Comparison of ENCODE assay signal across 10 mouse cellular contexts in the genomic region with DNA sequence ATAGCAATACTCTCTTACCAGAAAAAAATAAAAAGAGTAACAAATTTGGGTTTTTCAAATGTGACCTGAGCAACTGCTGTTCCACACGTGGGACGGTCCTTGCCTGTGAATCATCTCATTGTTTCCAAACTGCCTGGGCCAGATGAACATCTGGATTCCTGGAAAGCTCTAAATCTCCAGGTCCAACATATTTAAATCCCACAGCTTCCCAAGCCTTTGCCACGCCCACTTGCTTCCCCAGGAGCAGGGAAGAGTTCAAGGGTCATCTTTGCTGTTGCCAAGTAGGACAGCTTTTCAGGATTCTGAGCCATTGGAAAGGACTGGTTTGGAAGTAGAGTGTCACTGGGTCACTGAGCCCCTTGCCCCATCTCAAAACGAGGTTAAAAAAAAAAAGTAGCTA.
DNase-seq lines count a peak whose midpoint lies in the region; ATAC-seq lines count a peak whose summit lies in the region.
"Had no signal": no experiment of that assay in that cellular context is flagged by ENCODE, and none has a peak within 500 bp of the region (broad histone marks: within the 10 kb centered on the region; RNA-seq: fewer than 3 reads in every experiment).

No protein-coding gene starts in this region.

- H3K9me3 ChIP-seq in kidney, embryonic 14.5 days (ENCODE audit: control insufficient read depth, low read length): no peaks in the 10 kb centered on the region

- no peaks in the 10 kb centered on the region for H3K4me1 ChIP-seq in kidney, embryonic 14.5 days (ENCODE audit: control insufficient read depth, insufficient read depth, low read length)

- DNase-seq in kidney, adult 18-20 months: peak; percentile 38
- peak; percentile 81 for DNase-seq in R1 (ENCODE audit: low read depth, low spot score)
- peak; percentile 16 for DNase-seq in embryo, embryonic 11.5 days (ENCODE audit: low read depth, low spot score)
- DNase-seq in kidney, postnatal 4 days: peak; percentile 25 to 48
- no peak for DNase-seq in frontal cortex, postnatal 36 days (ENCODE audit: low spot score in 2 of 2)
- DNase-seq in frontal cortex, postnatal 10 days (ENCODE audit: low spot score in 2 of 2): no peak
- DNase-seq: cerebellum, adult 18-20 months; lung, embryonic 14.5 days had no signal

- 51% methylated on average over 4 of the region's 4 CpGs for WGBS in kidney, embryonic 14.5 days

- no peak overlapping the region for H3K4me2 ChIP-seq in kidney, embryonic 14.5 days (replicated peaks; ENCODE audit: low read depth, low read length)
- H3K4me2 ChIP-seq: hindbrain, embryonic 14.5 days; lung, embryonic 14.5 days had no signal

- no peak overlapping the region for H3K9ac ChIP-seq in kidney, embryonic 14.5 days (ENCODE audit: low read depth, low read length)
- H3K9ac ChIP-seq: hindbrain, embryonic 14.5 days; lung, embryonic 14.5 days had no signal

- no peaks in the 10 kb centered on the region for H3K27me3 ChIP-seq in kidney, embryonic 14.5 days (ENCODE audit: control insufficient read depth, insufficient read depth, low read length)

- no peak overlapping the region for H3K4me3 ChIP-seq in kidney, embryonic 14.5 days (ENCODE audit: low read length)

- no peaks in the 10 kb centered on the region for H3K36me3 ChIP-seq in kidney, embryonic 14.5 days (ENCODE audit: control insufficient read depth, insufficient read depth, low read length)

- no peak overlapping the region for H3K27ac ChIP-seq in kidney, embryonic 14.5 days (ENCODE audit: low read depth, low read length)
- H3K27ac ChIP-seq: hindbrain, embryonic 14.5 days had no signal

- ATAC-seq in kidney, embryonic 14.5 days (ENCODE audit: low FRiP score, low TSS enrichment): no peak

Comparison
In these comparisons a context has a peak if more than half of its experiments do, and no peak if none do; other contexts are left out.
1. DNase-seq: peak in kidney, adult 18-20 months (single experiment), R1 (single experiment), embryo, embryonic 11.5 days (single experiment) and kidney, postnatal 4 days (2 of 2); none in frontal cortex, postnatal 36 days (0 of 2) and frontal cortex, postnatal 10 days (0 of 2).